Mouse (Mus musculus): ENCODE data around the gene Pip5k1a. TPM values are rescaled to one million over a fixed set of nuclear protein-coding genes. Genes with fewer than 3 reads are reported as not detected.
A peak's percentile ranks its signal among the peaks of the same experiment; 100 is the strongest.
"Not testable (repeated sequence)": the region's sequence is repeated elsewhere in the genome, so short reads cannot be mapped to it uniquely, and the experiment has no call there.

Pip5k1a gene
- total RNA-seq, 2 experiments from 2014 or later = 16.0 to 22.8 TPM

- no peak for ATAC-seq (replicated peaks; ENCODE audit: poor library complexity, severe bottlenecking)
Measured at GRCm38 (mm10) chr3:95046462-95047057, 60.2 kb downstream of the Pip5k1a start.

GRCm38 (mm10) chr3:95043251-95043650 lies 63.5 kb downstream of the Pip5k1a start:
- no peak for ATAC-seq (replicated peaks; ENCODE audit: poor library complexity, severe bottlenecking)

GRCm38 (mm10) chr3:95042838-95043229 lies 63.9 kb downstream of the Pip5k1a start:
- ATAC-seq (replicated peaks; ENCODE audit: poor library complexity, severe bottlenecking) = peak; percentile 78

GRCm38 (mm10) chr3:95042166-95042837 lies 64.4 kb downstream of the Pip5k1a start, which contains the start of gene Psmd4:
Gene Psmd4 (minus strand): TSS chr3:95042614.
- peak; percentile 93 for ATAC-seq (replicated peaks; ENCODE audit: poor library complexity, severe bottlenecking)

- ATAC-seq (replicated peaks; ENCODE audit: poor library complexity, severe bottlenecking) = no peak
Measured at GRCm38 (mm10) chr3:95041625-95042024, 65.1 kb downstream of the Pip5k1a start.

- ATAC-seq (replicated peaks; ENCODE audit: poor library complexity, severe bottlenecking) = no peak
Measured at GRCm38 (mm10) chr3:95029953-95030352, 76.8 kb downstream of the Pip5k1a start.

- ATAC-seq (replicated peaks; ENCODE audit: poor library complexity, severe bottlenecking) = not testable (repeated sequence)
Measured at GRCm38 (mm10) chr3:95029291-95029827, 77.4 kb downstream of the Pip5k1a start.

- ATAC-seq (replicated peaks; ENCODE audit: poor library complexity, severe bottlenecking) = no peak
Measured at GRCm38 (mm10) chr3:95028603-95029002, 78.1 kb downstream of the Pip5k1a start.

GRCm38 (mm10) chr3:95027701-95028100 lies 79.0 kb downstream of the Pip5k1a start:
- peak; percentile 94 for ATAC-seq (replicated peaks; ENCODE audit: poor library complexity, severe bottlenecking)

- no peak for ATAC-seq (replicated peaks; ENCODE audit: poor library complexity, severe bottlenecking)
Measured at GRCm38 (mm10) chr3:95027057-95027645, 79.6 kb downstream of the Pip5k1a start.

- ATAC-seq (replicated peaks; ENCODE audit: poor library complexity, severe bottlenecking) = no peak
Measured at GRCm38 (mm10) chr3:95025202-95025601, 81.5 kb downstream of the Pip5k1a start.

- no peak for ATAC-seq (replicated peaks; ENCODE audit: poor library complexity, severe bottlenecking)
Measured at GRCm38 (mm10) chr3:95024551-95024950, 82.2 kb downstream of the Pip5k1a start.

- ATAC-seq (replicated peaks; ENCODE audit: poor library complexity, severe bottlenecking) = not testable (repeated sequence)
Measured at GRCm38 (mm10) chr3:95020956-95021355, 85.8 kb downstream of the Pip5k1a start.

- ATAC-seq (replicated peaks; ENCODE audit: poor library complexity, severe bottlenecking) = no peak
Measured at GRCm38 (mm10) chr3:95018741-95019140, 88.0 kb downstream of the Pip5k1a start.

GRCm38 (mm10) chr3:95016532-95017056 lies 90.1 kb downstream of the Pip5k1a start:
- no peak for ATAC-seq (replicated peaks; ENCODE audit: poor library complexity, severe bottlenecking)

- ATAC-seq (replicated peaks; ENCODE audit: poor library complexity, severe bottlenecking) = peak; percentile 57
Measured at GRCm38 (mm10) chr3:95015891-95016531, 90.7 kb downstream of the Pip5k1a start.

GRCm38 (mm10) chr3:95015337-95015872 lies 91.3 kb downstream of the Pip5k1a start, which contains the start of gene Zfp687:
Gene Zfp687 (minus strand): TSS chr3:95015448.
- ATAC-seq (replicated peaks; ENCODE audit: poor library complexity, severe bottlenecking) = peak; percentile 73

- ATAC-seq (replicated peaks; ENCODE audit: poor library complexity, severe bottlenecking) = peak; percentile 22
Measured at GRCm38 (mm10) chr3:95014428-95015151, 92.1 kb downstream of the Pip5k1a start.

- ATAC-seq (replicated peaks; ENCODE audit: poor library complexity, severe bottlenecking) = no peak
Measured at GRCm38 (mm10) chr3:95013699-95014427, 92.9 kb downstream of the Pip5k1a start.
